Mouse (Mus musculus): ENCODE results near the gene Krt71.
"Not testable (repeated sequence)": the region's sequence is repeated elsewhere in the genome, so short reads cannot be mapped to it uniquely, and the experiment has no call there.

The Krt71 gene

DNA sequence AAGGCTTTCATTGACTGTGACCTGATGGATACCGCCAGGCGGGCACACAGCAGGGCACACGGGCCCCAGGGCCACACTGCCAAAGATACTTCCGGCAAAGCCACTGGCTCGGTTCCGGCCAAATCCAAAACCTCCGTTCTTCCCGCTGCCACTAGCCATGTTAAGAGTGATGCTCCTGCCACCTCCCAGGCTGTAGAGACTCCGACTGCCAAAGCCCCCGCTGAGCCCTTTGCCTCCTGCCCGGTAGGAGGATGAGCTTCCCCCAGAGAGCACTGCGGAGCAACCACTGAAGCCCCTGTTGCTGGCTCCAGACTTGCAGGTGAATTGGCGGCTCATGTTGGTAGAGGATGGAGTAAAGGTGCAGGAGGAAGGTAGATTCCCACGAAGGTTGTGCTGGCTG, at the start of gene Krt71:
Gene Krt71, minus strand, starts transcription at position 399 of the 400 bp plus-strand sequence.
- DNase-seq (ENCODE audit: low spot score in 2 of 2): no peak

DNA sequence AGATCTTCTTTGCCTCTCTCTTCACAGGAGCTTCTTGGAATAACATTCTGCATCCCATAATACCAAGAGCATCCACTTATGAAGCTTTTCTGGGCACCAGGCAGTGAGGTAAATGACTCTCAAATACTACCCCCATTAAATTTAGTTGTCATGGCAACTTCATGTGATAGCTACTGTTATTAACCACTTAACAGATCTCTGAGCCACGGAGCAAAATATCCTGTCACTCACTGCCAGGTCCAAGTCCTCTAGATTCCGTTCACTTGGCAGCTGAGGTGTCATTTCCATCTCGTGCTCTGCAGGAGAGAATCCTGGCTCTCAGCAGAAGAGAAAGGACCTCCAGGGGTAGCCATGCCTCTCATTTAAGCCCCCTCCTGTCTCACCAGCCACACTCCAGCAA, 48.0 kb upstream of the Krt71 start:
- DNase-seq (ENCODE audit: low spot score in 2 of 2): no peak

DNA sequence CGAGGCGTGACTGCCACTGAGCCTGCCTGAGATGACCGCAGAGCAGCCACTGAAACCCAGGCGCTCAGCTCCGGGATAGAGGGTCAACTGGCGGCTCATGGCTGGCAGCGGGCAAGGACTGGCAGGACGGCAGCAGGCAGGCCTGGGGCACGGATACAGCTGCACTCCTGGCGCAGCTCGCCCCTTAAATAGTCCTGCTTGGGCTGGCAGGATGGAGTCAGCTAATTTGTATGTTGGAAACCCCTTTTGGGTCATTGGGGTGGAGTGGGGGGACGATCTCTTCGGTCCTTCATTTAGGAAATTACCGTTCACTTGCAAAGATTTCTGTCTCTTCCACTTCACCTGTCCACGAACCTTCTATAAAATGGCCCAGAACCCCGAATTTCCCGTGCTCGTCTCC, 43.5 kb upstream of the Krt71 start, which contains the start of gene Krt72:
Gene Krt72, minus strand, starts transcription at position 101 of the 400 bp plus-strand sequence.
- DNase-seq (ENCODE audit: low spot score in 2 of 2): no peak

DNA sequence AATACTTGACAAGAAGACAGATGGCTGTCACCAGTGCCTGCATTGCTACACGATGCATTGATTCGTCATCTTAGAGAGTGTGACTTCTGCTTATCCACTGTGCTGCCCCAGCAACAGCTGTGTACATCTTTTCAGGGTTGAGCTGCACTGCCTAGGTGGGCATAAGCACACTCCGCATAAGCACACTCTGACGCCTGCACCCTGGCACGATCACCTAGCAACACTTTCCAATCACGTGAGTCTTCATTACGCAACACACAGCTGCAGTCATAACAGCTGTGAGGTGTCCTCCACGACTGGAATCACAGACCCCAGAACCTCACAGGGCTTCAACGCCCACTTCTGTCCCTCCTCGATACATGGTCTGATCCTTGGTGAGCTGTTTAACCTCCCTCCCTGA, 30.5 kb upstream of the Krt71 start:
- DNase-seq (ENCODE audit: low spot score in 2 of 2): no peak

DNA sequence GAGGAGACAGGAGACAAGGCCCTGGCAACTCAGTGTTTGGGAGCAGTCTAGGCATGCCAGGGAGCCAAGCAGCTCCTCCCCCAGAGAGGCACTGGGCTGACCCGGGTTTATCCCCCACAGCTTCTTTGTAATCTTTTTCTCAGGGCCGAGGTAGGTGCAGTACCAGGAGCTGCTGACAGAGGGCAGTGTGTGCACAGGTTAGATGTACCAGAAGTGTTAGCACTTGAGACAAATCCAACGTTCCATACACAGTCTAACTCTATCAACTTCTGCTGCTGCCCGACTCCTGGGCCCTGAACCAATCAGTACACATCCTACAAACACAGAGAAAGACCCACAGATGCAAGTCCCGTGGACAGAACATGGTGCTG, 29.8 kb upstream of the Krt71 start:
- peak; percentile 58 to 81 for DNase-seq (ENCODE audit: low spot score in 2 of 2)

DNA sequence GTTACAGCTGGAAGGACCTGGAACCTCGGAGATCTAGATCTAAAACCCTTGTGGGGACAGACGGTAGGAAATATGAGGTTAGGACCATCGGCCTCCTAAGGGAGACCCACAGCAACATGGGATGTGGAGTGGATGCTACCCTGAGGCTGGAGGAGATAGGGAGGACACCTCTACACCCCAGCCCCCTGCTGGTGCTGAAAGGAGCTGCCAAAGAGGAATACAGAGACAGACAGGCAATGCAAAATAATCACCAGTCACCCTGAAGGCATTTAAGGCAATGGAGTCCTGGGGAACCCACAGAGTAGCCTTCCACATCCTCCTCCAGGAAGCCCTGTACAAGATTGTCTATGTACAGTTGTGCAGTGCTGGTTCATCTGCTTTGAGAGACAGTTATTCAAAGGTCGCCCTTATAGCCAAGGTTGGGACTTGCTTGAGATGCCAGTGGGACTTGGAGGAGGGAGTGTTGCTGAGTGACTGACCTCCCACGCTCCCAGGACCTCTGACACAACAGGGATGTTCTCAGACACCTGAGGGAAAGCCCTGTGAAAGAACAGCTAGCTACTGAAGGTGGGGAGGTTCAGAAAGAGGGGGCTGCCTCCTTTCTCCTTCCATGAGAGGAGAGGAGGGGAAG, 29.3 kb upstream of the Krt71 start:
- DNase-seq (ENCODE audit: low spot score in 2 of 2): no peak

DNA sequence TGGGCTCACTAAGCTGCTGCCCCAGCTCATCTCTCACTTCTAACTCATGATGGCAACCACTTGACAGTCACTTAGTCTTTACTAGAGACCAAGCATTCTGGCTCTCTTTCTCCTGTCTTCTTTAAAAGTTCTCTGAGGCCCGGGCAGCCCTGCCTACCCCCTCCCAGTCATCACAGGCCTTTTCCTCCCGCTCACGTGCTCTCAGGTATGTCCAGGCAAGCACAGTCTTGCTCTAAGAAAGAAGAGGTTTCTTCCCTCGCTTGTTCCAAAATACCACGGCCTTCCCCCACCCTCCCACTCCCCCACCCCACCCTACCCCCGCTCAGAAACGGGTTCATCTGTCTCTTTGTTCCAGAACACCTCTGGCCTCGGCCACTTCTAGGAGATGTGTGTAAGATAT, 27.3 kb upstream of the Krt71 start:
- no peak for DNase-seq (ENCODE audit: low spot score in 2 of 2)

DNA sequence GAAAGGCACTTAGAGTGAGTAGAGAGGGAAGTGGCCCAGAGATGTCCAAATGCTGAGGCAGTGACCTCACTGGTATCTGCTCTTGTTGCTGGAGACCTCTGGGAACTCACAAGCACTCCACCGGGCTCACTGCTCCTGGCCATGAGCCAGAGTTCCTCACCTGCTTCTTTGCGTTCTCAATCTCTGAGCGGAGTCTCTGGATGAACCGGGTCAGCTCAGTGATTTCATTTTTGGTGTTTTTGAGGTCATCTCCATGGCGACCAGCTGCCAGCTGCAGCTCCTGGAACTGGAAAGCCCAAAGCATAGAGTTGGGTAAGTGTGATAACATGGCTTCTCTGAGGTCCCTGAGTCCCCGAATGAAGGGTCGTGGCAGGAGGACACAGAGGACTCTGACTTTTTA, 5.1 kb downstream of the Krt71 start:
- no peak for DNase-seq (ENCODE audit: low spot score in 2 of 2)

DNA sequence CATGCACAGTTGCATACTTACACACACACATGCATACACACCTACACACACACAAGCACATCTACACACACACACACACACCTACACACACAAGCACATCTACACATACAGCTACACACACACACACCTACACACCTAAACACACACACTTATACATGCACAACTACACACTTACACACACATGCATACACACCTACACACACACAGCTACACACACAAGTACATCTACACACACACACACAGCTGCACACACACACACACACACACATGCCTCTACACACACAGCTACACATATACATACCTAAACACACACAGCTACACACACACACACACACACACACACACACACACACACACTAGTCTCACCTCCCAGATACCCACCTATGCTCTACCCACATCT, 12.3 kb downstream of the Krt71 start:
- DNase-seq (ENCODE audit: low spot score in 2 of 2): no peak

DNA sequence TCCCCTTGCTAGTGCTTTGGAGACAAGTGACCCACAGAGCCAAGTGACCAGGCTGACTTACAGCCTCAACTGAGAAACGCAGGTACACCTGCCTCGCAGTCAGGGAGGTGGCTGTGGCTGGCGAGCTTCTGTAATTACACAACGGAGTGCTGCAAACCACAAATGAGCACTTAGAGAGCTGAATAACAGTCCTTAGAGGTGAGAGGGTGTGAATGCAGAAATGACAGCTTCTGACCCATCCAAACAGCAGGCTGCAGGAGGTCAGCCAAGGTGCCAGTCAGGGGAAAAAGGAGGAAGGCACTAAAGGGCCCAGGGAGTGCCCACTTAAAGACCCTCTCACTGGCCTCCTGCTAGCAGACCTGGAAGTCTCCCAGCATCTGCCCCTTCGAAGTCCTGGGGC, 18.2 kb downstream of the Krt71 start:
- no peak for DNase-seq (ENCODE audit: low spot score in 2 of 2)

DNA sequence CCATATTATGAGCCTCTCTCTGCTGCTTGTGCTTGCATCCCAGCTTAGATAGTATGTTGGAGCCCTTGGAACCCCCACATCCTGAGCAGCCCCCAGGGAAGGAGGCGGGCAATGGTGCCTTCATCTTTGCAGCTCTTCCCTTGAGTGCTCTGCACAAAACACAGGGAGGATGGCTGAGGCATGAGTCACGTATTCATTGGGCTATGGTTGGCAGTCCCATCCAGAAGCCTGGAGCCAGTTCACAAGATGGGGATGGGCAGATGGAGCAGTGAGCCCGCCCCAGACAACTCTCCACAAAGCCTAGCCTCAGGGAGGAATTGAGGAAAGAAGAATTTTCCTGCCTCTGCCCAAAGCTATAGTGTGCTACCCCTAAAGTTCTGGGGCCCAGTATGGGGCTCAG, 27.1 kb downstream of the Krt71 start:
- DNase-seq (ENCODE audit: low spot score in 2 of 2): no peak

DNA sequence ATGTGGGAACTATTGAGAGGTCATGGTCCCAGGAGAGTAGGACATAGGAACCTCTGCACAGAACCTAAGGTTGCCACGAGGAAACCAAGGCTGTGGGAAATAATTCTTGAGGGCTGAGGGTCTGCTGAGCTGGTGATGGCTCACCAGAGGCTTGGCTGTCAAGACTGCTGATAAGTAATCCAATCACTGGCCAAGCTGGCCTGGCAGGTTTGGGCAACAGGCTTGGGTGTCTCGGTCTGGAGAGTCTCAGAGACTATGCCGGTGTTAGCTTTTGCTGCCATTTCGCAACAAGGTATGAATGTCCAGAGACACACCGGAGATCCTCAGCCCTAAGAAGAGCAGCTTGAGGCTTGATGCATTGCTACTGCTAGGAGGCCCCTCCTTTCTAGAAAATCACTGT, 28.6 kb downstream of the Krt71 start:
- DNase-seq (ENCODE audit: low spot score in 2 of 2): no peak

DNA sequence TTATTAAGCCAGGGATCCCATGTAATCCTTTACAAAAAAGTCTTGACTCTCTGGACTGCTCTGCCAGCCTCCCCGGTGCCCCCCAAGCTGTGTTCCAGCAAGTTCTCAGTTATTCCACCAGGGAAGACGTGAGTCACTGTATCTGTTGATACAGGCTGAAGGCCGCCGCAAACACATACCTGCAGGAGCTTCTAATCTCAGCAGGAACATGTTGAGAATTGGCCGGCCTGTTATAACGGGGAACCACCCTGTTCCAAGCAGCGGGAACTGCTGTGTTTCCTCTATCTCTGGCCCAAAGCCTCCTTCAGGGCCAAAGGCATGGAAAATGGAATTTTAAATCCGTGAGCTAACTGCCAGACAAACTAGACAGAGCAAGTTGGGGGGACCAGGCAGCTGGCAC, 29.2 kb downstream of the Krt71 start:
- no peak for DNase-seq (ENCODE audit: low spot score in 2 of 2)

DNA sequence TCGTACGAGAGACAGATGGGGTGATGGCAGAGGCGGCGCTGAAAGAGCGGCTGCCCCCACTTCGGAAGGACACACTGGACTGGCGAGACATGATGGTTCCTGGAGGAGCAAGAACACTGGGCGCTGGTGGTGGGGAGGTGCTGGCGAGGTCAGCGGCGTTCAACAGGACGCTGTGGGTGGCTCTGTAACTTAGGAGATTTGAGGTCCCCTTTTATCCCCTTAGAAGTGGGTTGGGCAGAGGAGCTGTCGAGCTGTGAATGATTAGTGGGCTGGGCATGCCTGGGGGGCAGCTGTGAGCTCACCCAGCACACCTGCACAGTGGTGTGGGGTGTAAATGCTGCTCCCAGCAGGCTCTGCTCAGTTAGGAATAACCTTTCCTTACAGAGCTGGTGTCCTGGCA, 30.2 kb downstream of the Krt71 start, which contains the start of gene Krt5:
Gene Krt5, minus strand, starts transcription at position 179 of the 400 bp plus-strand sequence.
- DNase-seq (ENCODE audit: low spot score in 2 of 2): no peak

DNA sequence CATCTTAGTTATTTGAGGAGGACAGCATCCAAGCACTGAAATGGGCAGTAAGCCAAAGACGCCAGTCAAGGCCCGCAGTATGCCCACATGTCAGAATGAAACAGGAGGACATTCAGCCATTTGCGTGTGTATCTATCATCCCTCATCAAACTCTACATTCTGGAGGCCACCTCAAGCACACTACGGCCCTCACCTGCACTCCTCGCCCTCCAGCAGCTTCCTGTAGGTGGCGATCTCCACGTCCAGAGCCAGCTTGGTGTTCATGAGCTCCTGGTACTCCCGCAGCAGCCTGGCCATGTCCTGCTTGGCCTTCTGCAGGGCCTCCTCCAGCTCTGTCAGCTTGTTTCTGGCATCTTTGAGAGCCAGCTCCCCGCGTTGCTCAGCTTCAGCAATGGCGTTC, 34.2 kb downstream of the Krt71 start:
- no peak for DNase-seq (ENCODE audit: low spot score in 2 of 2)

DNA sequence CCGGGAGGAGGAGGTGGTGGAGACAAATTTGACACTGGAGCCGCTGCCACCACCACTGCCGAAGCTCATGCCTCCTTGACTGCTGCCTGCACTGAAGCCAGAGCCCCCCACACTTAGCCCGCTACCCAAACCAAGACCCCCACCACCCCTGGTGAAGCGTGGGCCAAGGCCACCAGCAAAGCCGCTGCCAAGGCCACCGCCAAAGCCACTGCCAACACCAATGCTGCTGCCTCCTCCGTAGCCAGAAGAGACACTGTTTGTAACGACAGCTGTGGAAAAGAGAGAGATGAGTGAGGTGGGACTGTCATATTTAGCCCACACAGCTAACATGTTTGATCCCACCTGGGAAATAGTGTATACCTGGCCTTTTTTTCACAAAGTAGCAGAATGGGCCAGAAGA, 35.5 kb downstream of the Krt71 start:
- DNase-seq (ENCODE audit: low spot score in 2 of 2): no peak

DNA sequence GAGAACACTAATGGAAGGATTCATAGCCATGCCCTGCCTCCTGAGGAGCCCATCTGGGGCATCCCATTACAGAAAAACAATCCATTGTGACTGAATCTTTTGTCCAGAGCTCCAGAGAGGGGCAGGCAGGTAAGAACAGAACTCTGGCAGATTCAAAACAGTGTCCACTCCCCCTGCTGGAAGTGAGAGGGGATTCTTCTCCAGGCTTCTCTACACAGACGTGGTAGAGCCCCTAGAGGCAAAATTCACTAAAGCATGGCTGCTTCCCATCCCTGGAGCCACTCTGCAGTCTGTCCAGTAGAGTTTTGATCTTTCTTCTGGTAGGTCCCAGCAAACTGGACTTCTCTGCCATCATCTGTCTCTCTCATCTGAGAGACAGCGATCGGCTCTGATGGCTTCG, 38.8 kb downstream of the Krt71 start:
- DNase-seq (ENCODE audit: low spot score in 2 of 2): no peak

DNA sequence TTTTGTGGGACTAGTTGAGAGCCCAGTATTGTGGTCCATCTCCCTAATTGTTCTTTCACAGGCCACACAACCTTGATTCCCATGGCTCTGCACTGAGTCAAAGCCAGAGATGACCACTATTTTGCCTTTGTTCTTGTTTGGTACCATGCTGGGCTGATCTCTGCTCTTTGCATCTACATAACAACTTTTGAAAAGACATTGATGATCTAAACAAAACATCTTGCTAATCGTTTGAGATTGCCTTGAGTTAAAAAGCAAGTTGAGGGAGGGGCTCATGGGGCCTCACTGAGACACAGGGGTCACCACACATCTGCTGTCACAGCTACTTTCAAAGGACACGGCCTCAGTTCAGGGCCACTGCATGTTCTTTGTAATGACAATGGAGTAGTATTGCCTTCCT, 40.5 kb downstream of the Krt71 start:
- no peak for DNase-seq (ENCODE audit: low spot score in 2 of 2)

DNA sequence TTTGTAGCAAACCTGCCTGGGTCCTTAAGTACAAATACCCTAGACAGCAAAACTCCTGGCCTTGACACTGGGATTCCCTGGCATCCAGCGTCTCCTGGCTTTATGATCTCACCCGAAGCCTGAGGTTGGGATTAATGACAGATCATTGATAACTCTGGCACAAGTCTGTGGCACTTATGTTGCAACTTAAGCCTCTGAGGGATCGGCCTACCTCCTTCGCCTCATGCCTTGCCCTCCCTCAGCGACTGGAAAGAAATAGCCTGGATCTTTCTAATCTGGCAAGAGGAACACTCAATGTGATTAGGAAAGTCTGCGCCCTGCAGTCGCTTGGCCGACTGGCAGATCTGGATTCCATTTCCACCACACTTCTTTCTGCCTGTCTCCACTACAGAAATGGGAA, 43.0 kb downstream of the Krt71 start:
- no peak for DNase-seq (ENCODE audit: low spot score in 2 of 2)

DNA sequence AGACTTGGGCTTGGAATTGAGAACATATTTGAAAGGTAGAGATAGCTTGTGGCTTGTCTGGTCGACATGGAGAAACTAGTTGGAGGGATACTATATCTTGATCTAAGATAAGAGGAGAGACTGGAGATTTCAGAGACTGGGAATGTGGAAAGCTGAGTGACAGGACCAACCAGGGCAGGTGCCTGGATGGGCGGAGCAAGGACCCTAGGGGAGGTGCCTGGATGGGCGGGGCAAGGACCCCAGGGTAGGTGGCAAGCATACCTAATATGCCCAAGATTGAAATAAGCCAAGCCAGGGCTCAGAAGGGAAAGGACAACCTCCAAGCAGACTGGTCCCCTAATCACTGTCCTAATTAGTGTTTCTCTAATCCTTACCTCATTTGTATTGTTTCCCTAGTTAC, 43.7 kb downstream of the Krt71 start:
- no peak for DNase-seq (ENCODE audit: low spot score in 2 of 2)

DNA sequence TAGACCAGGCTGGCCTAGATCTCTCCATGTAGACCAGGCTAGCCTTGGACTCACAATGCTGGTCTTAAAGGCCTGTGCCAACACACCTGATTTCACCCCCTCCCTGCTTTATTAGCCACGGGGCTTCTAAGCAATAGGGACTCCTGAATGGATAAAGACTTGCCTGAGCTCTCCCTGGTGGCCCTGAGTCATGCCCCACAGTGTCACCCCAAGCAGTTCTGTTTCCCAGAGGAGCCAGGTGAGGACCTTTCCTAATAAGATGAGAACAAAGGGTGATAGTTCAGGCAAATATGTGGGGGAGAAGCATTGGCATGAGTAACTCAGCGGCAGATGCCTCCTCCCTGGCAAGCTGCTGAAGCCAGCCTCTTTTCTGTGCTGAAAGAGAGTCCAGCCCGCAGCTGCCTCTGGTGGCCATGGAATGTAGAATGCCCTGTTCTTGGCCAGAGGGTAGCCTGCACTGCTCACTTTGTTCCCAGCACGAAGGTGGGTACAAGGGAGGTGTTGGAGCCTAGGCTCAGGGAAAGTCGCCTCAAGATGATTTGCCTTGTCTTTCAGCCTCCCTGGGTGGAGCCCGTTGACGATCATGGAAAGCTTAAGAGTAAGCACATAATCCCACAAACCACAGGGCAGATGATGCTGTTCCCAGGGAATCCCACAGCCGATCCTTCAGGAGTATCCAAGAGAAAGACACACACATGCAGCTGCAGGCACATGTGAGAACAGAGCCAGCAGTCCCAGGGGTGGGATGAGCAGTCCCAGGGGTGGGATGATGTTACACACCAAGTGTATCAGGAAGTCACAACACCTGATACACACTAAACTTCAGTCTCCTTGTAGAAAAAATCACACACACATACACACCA, 45.4 kb downstream of the Krt71 start:
- DNase-seq (ENCODE audit: low spot score in 2 of 2): no peak

DNA sequence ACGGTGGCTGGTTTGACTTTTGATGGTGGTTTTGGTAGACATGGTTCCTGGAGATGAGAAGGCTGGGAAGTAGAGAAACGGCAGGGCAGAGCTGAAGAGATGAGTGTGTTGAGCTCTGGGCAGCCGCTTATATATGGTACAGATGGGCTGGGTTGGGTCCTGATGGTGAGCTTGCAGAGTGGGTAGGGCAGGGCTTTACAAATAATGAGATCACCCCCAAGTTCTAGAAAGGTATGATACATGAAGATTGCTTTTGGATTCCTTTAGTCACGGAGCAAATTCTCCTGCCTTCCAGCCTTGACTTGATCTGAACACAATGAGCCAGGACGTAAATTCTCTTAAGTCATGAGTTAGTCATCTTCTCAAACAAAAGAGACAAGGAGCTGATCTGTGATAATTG, 48.7 kb downstream of the Krt71 start, which contains the start of gene Krt6a:
Gene Krt6a, minus strand, starts transcription at position 101 of the 400 bp plus-strand sequence.
- no peak for DNase-seq (ENCODE audit: low spot score in 2 of 2)

DNA sequence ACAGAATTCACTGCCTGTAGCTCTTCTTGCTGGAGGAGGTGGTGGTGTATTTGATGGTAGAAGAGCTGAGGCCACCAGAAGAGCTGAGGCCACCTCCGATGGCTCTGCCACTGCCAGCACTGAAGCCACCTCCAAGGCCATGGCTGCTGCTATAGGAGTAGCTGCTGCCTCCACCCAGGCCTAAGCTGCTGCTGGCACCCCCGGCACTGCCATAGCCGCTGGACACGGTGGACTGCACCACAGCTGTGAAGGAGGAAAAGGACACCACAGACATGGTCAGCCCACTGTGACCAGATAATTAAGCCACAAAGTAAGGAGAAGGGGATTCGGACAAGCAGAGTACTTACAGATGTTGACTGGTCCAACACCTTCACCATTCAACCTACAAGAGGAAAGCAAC, 52.4 kb downstream of the Krt71 start:
- DNase-seq (ENCODE audit: low spot score in 2 of 2): not testable (repeated sequence)
